Mouse (Mus musculus) frontal cortex, adult 2 months (tissue): ENCODE measurements around the gene 2900026A02Rik. TPM values are rescaled to one million over a fixed set of nuclear protein-coding genes. Genes with fewer than 3 reads are reported as not detected.

ENCODE experiments used
- DNase-seq, 2 experiments: peaks; one replicate each; pipeline ENCODE4 v3.0.0; 2022; ENCODE audit warnings: low spot score in 1 of 2; ENCODE audit errors: extremely low spot score in 1 of 2
- polyA plus RNA-seq: library from polyadenylated mRNA; depleted of rRNA; stranded (reverse); fragments of >200 nt; gene quantifications from 2 replicates; pipeline ENCODE4 v1.2.3, GENCODE M21; 2012

The 2900026A02Rik gene
- polyA plus RNA-seq, 1 experiment: 17.8 TPM

DNA sequence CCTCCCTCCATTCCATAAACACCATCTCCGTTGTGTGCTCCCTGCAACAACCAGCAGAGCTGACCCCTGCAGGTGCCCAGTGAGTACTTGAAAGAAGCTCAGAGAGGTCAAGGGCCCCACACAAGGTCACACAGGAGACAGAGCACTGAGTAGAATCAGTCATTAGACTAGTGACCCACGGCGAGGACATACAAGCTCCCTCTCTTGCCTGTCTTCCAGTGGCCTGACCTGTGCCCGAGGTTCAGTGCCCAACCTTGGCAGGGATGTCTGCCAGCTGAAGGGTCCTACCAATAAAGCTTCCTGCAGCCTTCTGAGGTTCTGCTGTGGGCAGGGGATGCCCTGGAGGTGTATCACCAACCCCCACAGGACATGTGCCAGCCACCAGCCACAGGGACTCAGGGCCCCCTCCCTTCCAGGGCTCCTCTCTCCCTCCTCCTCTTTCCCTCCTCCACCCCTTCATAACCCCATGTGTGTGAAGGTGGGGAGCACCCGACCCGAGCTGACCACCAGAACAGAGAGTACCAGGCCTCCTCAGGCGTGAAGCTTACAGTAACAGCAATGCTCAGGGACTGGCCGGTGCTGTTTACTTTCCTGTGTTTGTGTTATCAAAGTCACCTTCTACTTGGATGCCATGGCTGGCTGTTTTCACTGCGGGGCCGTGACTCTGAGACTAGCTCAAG, 8.7 kb downstream of the 2900026A02Rik start:
- no peak for DNase-seq

DNA sequence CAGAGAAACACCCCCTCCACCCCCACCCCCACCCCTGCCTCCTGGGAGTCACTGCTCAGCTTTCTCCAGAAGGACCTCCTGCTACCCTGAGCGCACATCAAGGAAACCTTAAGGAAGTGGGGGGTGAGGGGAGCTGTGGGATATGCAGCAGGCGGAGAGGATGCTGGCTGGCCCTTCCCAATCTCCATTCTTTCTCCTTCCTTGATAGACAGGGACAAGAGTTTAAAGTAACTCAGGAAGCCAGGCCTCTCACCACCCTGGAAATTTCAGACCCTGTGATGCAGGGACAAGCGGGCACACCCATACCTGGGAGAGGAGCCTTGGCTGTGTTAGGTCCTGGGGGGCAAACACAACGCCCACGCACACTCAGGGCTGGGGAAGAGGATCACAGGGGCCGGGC, 10.7 kb downstream of the 2900026A02Rik start:
- no peak for DNase-seq

DNA sequence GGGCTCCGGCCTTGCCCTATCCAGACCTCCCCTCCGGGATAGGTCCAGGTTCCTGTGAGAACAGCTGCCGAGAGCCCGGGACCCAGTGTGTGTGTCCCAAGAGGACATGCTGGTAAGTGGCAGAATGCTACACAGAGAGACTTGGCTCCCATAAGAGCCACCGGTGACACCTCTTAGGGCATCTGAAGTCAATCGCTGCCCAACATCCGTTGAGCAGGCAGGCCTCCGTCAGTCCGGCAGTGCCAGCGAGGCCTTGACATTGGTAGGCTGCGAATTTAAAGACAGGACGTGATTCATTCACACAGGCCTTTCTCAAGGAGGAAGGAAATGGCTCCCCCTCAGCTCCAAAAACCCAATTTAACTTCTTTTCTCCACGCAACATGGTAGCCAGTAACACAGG, 11.1 kb downstream of the 2900026A02Rik start:
- no peak for DNase-seq

DNA sequence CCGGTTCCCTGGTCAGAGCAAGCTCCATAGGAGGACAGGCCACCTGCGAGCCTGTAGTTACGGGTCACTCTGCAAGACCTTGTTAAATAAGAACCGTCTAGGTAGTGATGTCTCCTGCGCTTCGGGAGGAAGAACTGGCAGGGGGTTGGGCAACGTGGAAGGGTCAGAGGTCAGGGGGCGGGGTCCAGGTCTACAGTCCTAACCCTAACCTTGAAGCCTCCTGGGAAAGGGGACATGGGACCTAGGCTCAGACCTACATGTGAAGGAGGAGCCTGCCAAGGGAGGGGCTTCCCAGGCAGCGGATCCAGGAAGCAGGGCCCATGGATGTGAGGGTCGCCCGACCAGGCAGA, 11.7 kb downstream of the 2900026A02Rik start:
- no peak for DNase-seq

DNA sequence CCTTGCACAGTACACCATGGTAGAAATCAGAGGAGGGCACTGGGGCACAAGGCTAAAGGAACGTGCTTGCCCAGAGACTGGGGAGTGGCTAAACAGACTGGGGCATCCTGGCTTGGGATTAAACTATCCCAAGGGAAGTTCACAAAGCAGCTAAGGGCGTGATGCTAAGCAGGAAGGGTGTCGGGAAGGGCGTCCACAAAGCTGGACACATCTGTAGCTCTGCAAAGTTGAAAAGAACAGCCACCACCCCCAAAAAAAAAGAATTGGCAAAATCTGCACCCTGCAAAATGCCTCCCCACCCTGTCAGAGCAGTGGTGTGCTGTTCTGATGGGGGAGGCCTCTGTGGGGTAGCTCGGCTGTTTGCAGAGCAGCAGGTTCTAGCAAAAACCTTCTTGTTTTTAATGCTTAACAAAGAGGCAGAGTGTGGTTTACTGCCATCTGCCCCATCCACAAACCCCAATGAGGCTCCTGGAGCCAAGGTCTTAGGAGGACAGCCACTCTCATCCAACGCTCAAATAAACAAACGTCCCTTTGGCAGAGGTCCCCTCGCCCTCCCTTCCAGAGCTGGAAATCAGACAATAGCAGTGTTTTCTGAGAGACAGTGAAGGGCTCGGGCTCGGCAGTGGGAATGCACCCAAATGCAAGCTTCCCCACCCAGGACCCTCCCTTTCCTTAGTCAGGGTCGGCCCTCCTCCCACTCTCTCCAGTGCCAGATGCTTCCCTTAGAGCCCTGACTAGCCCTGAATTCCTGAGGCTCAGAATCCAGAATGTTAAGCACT, 12.2 kb downstream of the 2900026A02Rik start:
- peak in 1 of 2 experiments; percentile 48 for DNase-seq

DNA sequence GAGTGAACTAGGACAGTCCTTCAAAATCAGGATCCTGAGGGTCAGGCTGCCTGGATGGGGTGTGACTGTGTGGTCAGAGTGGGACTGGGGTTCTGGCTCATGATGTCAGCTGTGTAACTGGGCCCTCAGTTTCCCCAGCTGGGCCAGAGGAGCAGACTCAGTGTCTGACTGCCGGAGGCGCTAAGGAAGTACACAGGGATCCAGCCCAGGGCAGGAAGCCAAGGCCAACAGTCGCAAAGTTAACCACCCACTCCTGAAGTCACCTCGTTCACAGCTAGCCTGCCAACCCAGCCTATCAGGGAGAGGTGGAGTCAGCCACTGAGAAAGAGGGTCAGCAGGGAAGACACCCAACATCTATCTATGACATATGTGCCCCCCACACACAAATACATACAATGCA, 13.0 kb downstream of the 2900026A02Rik start:
- no peak for DNase-seq

DNA sequence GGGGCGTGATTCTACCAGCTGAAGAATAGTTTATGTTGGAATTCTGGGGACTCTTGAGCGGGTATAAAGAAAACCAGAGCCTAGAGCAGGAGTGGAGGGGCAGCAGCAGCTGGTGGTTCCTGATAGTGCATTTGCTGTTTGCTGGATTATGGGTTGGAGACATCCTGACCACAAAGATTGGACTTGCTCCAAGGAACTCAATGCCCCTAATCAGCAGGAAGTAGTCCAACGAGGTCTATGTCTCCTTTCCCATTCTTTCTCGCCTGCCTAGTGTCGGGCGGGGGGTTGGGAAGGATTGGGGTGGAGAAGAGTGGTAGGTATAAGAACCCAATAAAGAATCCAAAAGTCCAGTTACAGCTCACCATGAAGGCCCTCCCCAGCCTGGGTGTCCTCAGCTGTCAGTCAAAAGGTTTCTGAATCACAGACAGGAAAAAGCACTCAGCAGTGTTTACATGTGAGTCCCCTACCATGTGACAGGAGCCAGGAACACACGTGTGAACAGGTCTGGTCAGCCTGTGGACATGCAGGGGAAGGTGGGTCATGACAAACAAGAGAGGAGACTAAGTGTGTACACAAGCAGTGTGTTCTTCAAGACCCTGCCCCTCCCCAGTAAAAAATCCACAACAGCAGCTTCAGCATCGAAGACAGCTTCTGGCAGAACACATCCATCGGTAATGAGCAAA, 14.2 kb downstream of the 2900026A02Rik start:
- no peak for DNase-seq

DNA sequence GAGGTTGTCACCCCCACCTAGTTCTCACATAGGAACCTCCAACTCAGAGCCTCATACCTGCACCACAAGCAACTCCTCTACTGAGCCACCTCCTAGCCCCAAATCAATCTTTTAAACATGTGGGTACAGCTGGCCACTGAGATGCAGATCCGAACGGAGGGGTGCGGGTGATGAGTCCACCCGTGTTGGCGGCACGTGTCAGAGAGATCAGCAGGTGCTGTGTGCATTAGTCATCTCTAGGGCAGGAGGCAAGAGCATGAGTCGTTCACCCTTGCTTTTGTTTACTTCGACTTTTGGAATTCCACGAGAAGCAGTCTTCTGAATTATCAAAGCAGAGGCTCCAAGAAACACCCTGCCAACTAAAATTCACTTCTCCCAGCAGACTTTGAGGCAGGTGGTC, 16.8 kb downstream of the 2900026A02Rik start:
- DNase-seq: no peak

DNA sequence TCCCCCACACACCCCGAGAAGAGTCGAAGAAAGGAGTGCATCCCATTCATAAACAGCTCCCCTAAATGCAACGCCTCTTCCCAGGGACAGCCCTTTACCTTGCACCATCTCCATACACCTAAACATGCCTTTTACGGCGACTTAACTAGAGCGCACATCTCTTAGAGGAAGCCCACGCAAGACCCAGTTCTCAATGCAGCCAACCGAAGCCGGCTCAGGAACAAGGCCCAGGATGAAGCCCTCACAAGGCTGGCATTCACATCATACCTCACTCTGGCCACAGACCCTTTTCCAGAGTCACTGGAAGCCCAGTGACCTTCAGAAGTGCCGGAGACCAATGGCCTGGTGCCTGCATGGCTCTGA, 21.3 kb downstream of the 2900026A02Rik start:
- DNase-seq: no peak

DNA sequence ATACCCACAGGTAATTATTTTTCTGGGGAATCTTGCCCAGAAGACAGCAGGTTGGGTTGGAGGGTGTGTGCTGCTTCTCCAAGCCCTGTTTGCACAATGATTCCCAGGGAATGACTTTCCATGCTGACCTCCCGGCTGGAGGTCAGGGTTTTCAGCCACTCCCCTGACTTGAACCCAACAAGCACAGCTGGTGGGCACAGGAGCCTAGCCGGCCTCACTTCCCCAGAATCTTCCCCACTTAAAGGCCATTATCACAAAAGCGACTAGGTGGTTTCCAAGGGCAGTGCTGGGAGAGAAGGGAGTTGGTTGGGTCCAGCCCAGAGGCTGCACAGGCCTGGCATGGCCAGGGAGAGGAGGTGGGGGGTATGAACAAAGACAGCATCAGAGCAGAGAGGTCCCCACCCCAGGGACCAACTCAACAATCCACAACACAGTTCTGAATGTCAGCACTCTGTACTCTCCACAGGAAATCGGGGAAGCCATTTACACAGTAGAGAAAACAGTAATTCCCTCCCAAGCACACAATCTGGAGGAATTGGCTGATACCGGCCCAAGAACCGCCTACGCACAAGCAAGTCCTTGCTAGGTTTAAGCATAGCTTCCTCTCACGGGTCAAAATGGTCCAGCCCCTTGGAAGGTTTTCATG, 21.8 kb downstream of the 2900026A02Rik start:
- no peak for DNase-seq

DNA sequence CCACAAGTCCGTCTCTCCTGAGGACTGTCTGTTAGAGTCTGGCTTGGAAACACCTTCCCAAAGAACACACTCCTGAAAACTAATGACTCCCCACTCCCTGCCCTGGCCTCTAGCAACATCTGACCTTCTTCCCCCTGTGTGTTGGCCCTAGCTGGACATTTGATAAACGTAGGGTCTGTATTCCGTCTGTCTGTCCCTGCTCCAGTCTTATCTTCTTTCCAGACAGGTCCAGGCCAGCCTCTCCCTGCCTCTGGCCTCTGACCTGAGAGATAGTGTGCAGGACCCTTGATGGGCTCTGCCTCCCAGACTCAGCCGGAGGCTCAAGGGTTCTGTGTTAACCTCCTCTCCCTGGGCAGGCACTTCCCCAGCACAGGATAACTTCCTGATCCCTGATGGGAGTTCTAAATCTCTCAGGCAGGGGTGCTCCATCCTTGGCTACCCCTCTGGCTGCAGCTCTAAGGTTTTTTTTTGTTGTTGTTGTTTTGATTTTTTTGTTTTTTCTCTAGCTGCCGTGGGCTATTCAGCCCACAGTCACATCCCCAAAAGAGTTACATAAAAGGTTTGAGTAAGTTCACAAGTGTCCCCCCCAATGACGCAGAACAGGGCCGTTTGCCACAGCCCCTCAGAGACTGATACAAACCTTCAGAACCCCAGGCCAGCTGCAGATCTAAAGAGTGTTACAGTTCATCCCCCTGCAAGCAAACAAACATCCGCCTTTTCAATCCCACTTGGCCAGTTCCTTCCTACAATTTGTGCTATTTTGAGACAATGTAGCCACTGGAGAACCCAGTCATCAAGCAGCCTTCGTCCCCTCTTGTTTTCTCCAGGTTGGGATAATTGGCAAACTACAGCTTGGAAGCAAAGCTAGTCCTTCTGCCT, 23.9 kb downstream of the 2900026A02Rik start:
- DNase-seq: no peak

DNA sequence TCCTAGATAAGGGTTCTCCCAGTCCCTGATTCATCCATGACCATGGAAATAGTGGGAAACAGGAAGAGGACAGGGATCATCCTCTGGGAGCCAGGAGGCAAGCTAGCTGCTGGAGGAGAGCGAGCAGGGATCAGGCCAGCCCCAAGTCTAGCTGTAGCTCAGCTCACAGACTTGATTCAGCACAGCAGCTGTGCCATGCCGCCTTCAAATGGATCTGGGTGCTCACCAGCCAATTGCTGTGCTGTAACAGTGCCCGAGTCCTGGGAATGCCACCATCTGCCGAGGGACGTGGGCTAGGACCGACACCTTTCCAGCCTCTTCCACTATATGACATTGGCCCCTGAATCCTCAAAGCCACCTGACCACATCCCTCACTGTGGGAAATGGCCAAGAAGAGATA, 25.1 kb downstream of the 2900026A02Rik start:
- DNase-seq: peak; percentile 40 to 57

DNA sequence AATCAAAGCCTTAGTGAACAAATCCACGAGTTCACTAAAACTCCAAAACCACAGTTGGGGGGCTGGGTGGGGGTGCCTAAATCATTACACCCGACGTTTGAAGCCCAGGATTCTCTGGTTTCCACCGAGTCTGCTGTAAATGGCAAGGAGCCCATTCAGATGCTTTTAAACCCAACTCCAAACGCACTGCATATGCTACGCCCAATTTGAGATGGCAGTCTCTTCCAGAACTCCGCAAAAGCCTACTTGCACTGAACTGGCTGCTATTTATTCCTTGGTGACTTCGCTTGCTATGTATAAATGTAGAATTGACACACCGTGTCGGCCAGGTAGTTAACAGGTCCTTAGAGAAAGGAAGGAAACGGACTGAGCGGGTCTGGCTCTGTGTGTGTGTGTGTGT, 25.6 kb downstream of the 2900026A02Rik start:
- peak in 1 of 2 experiments; percentile 60 for DNase-seq

DNA sequence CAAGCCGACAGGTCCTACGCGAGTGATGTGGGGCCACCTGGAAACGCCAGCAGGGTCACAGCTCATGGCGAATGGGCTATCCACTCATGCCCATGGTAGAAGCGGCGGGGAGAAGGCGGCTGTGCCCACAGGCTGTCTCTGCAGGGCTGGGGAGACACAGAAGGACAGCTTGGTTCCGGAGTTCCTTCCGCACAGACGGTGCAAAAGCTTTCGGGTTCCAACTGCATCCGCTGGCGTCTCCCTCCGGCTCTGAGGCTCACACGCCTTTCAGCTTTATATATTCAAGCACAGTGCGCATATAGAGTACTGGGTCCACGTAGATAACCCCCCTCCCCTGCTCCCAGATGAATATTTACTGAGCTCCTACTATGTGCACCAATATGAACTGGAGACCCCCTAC, 27.3 kb downstream of the 2900026A02Rik start:
- DNase-seq: peak in 1 of 2 experiments; percentile 57

DNA sequence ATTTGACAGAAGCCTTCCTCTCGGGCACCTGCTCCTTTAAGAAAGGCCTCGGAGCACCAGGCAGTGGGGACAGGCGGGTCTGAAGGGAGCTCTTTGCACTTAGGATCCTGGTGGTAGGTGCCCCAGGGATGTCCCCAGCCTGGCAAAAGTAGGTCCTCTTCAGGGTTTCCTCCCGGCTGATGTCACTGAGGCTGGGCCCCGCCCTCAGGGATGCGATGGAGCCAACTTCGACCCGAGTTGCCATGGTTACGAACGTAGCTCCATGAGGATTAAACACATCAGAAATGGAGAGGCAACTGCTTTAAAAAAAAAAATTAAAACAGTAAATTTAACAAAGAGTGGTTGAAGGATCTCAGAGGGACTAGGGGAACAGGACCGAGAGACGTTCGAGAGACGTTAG, 29.1 kb downstream of the 2900026A02Rik start:
- DNase-seq: no peak

DNA sequence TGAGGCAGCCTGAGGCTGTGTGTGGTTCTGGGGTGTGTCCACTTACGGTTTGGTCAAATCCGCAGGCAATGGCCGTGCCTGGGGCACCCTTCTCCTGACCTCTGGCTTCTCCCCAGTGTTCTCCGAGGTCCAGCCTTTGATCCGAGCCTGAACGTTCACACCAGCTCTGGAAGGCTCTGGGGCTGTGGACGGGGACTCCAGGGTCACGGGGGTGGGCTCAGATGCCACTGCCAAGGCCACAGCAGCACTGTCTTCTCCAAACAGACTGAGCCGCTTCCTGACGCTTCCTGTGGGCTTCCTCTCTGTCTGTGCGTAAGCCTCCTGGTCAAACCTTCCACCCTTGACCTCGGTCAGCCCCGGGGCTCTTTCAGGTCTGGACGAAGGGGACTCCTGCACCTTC, 30.5 kb downstream of the 2900026A02Rik start:
- DNase-seq: no peak

DNA sequence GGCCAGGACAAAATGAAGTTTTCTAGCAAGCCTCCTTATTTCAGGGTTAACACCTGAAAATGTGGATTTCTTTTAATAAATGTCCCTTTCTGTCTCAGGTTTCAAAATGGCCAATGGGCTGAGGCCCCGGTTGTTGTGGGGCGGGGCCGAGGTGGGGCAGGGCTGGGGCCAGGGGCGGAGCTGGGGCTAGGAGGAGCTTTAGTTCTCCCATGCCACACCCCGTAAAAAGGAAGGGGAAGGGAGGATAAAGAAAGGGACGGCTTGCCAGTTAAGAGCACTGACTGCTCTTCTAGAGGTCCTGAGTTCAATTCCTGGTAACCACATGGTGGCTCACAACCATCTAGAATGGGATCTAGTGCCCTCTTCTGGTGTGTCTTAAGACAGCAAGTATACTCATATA, 39.6 kb downstream of the 2900026A02Rik start:
- no peak for DNase-seq

DNA sequence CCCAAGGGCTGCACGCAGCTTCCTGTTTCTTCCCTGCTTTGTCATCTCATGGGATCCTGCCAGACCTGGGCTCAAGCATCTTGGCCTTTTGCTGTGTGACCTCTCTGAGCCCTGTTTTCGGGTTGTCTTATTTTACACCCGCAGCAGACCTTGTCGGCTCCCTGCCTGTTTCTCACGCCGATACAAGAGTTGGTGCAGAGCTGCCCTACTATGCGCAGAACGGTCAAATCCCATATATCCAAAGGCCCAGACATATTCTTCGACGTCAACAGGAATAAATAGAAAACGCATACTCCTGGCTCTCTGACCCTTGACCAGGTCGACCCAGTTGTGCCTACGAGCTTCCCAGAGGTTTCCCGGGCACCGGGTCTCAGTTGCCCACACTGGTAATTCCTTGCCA, 40.3 kb downstream of the 2900026A02Rik start:
- DNase-seq: no peak

DNA sequence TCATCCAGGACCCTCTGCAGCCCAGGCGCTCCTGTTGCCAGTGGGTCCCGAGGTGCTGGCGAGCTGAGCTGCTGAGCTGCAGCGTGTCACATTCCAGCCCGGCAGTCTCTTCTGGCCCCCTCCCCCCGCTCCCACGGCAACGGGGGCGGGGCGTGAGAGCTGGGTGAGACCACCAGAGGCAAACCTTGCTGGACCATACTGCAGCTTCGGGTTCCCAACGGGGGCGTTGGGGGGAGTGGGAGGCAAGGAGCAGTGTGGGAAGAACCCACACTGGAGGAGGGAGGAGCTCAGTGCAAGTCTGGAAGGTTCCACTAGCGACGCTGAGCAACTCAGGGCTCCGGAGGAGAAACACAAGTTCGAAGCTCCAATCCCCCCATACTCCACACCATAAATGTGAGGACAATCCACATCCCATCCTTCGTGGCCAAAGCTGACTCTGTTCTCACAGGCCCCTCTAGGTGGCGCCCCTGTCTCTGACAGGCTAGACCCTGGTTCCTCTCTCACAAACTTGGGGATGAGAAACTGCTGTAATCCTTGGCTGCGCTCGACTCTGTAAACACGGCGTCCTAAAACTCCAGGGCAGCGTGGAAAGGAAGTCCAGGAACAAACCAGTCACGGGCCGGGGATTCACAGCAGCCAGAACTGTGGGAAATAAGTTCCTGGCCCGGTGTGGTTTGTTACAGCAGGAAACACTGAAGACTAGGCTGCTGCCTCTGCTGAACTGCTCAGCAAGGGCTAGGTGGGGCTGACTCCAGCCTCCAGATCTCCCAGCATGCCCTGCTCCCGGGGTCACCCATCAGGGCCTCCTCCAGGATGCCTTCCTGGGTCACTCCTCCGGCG, 41.0 kb downstream of the 2900026A02Rik start:
- DNase-seq: peak; percentile 65 to 92
